Mouse (Mus musculus) layer of hippocampus, adult 6 months (tissue): Measurements from ENCODE around the gene Wtap. TPM values are rescaled to one million over a fixed set of nuclear protein-coding genes. Genes with fewer than 3 reads are reported as not detected.

Experiments used
- long read RNA-seq, 2 experiments: library from polyadenylated mRNA; unstranded; transcript quantifications; one replicate each; pipeline ENCODE4 v2.0.0; 2019 to 2020
- polyA plus RNA-seq: library from polyadenylated mRNA; unstranded; fragments of <200 nt; fragmentation: Nextera tagmentation; gene quantifications from 2 replicates; pipeline ENCODE4 v1.2.3, GENCODE M21; 2021

The Wtap gene
- polyA plus RNA-seq, result 52.3 and 72.0 TPM in 2 replicates
- long read RNA-seq, experiment 1, transcript Wtap-205 (6 exons, 2,442 nt), result major isoform, 36 of 93 reads
- long read RNA-seq, experiment 1, transcript Wtap-204 (6 exons, 3,187 nt), result minor isoform, 24 of 93 reads
- long read RNA-seq, experiment 1, partial matches to known transcripts, result 1 of 93 reads
- long read RNA-seq, experiment 1, other reads (novel, unspliced or antisense), result 30 of 93 reads
- long read RNA-seq, experiment 2, transcript Wtap-204 (6 exons, 3,187 nt), result minor isoform, 89 of 211 reads
- long read RNA-seq, experiment 2, transcript Wtap-205 (6 exons, 2,442 nt), result major isoform, 109 of 211 reads
- long read RNA-seq, experiment 2, partial matches to known transcripts, result 2 of 211 reads
- long read RNA-seq, experiment 2, other reads (novel, unspliced or antisense), result 8 of 211 reads

GRCm38 (mm10) chr17:12994069-12994468 is at the start of gene Wtap:
Gene Wtap (minus strand): TSS chr17:12994169.

GRCm38 (mm10) chr17:13006546-13006945 is 12.6 kb upstream of the Wtap start, which contains the start of gene Sod2:
Gene Sod2 (plus strand): TSS chr17:13006846.

GRCm38 (mm10) chr17:12960331-12960873 is 33.6 kb downstream of the Wtap start, which contains the start of gene Acat2:
Gene Acat2 (minus strand): TSS chr17:12960747.

GRCm38 (mm10) chr17:12940151-12940805 is 53.7 kb downstream of the Wtap start, which contains the start of gene Acat3:
Gene Acat3 (minus strand): TSS chr17:12940600.

Other genes with a start within 250 kb of the Wtap start
- 2.6 and 3.0 TPM in 2 replicates for gene Igf2r, start 224.5 kb downstream of the Wtap start, polyA plus RNA-seq
- gene Mas1, start 126.0 kb downstream of the Wtap start, polyA plus RNA-seq, result 28.0 and 35.5 TPM in 2 replicates
- not detected in 2 replicates for gene Mrgprh, start 118.1 kb downstream of the Wtap start, polyA plus RNA-seq
- 0.31 and 0.90 TPM in 2 replicates for gene Pnldc1, start 83.9 kb downstream of the Wtap start, polyA plus RNA-seq
- 191 and 205 TPM in 2 replicates for gene Tcp1, start 78.5 kb downstream of the Wtap start, polyA plus RNA-seq
- gene Mrpl18, start 77.8 kb downstream of the Wtap start, polyA plus RNA-seq, result 140 and 143 TPM in 2 replicates
- 3.1 and 4.7 TPM in 2 replicates for gene Acat3, start 53.6 kb downstream of the Wtap start, polyA plus RNA-seq
- gene Acat2, start 33.4 kb downstream of the Wtap start, polyA plus RNA-seq, result 36.6 and 45.0 TPM in 2 replicates
- 249 and 282 TPM in 2 replicates for gene Sod2, start 12.7 kb upstream of the Wtap start, polyA plus RNA-seq
- gene Gpr31b, start 58.1 kb upstream of the Wtap start, polyA plus RNA-seq, result not detected in 2 replicates
- 0.14 and 0.31 TPM in 2 replicates for gene Tcp10b, start 66.9 kb upstream of the Wtap start, polyA plus RNA-seq
- 0.06 TPM in 1 of 2 replicates, not detected in the other for gene Unc93a, start 137.6 kb upstream of the Wtap start, polyA plus RNA-seq
- not detected in 2 replicates for gene Smok2a, start 227.0 kb upstream of the Wtap start, polyA plus RNA-seq
- not detected in 2 replicates for gene Smok2b, start 236.1 kb upstream of the Wtap start, polyA plus RNA-seq